Mouse (Mus musculus) lung, adult 18-20 months (tissue): ENCODE results near the gene Spocd1.

Experiments used
- DNase-seq, 2 experiments: peaks; one replicate each; pipeline ENCODE4 v3.0.0; 2022; ENCODE audit warnings: mixed read lengths in 2 of 2

Spocd1 gene

GRCm38 (mm10) chr4:129978227-129978626 is 49.2 kb downstream of the Spocd1 start:
- no peak for DNase-seq

DNA sequence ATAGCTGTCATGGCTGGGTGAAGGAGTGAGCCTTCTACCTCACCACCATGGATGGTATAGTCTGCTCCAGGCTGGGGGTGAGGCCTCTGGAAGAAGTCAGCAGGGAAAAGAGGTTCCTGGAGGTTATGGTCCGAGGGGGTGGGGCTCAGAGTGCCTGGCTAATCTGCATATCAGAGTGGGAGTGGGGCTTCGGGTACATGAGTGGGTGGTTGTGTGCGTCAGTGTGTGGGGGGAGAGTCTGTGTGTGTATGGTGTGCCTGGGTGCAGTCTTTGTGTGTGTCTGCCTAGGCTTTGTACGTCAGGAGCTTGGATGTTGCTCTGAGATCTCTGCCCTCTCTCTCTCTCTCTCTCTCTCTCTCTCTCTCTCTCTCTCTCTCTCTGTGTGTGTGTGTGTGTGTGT is 49.9 kb downstream of the Spocd1 start:
- DNase-seq, result no peak

DNA sequence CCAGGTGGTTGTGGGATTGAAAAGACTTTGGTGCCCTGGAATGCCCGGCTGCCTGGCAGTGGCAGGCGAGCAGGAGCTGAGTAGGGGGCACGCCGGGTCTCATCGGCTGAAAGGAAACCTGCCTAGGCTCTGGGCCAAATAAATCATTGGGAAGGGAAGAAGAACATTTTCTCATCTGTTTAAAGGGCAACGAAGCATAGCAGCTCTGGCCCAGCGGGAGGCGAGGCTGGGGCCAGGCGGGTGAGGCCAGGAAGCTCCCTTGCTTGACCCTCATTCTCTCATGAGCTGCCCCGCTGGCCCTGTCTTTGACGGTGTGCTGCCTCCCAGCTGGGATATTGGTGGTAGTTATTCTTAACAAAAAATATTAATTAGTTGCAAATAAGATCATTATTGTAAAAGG is 52.6 kb downstream of the Spocd1 start:
- no peak for DNase-seq

DNA sequence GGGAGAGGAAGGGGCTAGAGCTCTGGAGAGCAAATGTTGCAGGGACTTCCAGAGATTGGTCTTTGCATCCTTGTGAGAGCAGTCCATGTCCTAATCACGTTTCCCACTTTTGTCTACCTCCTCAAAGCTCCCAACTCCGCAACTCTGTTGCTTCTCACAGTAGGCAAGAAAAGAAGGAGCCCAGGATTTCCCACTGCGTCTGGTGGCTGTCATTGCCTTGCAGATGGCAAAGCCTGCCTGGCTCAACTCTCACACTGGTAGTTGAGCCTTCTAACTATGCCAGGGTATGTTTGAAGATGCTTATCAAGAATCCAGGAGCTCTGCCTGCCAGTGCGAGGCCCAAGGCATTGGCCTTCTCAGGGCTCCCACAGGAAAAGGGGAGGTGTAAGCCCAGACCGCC is 54.0 kb downstream of the Spocd1 start:
- DNase-seq, result no peak

DNA sequence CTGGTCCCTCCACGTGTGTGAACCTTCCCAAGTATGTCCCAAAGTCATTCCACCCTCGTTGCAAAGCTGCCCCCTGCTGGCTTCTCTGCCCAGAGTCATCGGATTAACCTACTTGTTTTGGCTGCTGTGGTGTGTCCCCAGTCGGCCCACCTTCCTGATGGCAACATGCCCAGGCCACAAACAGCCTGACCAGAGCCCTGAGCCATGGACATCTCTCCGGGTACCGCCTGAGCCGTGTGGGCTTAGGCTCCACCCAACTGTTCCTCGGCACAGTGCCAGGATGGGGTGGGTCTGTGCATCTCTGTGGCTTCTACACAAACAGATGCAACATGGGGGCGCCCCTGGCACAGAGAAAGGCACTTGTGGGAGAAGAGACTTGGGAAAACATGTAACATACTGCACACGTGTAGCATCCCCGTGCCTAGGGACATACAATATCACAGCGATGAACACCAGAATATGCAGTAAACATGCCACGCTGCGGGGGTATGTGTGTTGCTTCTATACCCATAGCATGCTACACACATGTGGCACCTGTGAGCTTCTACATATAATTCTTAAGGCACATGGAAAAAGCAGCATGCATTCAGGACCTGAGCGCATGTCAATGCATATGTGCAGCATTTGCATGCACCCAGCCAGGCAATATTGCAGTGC is 54.8 kb downstream of the Spocd1 start:
- DNase-seq, result peak; percentile 55 to 67

GRCm38 (mm10) chr4:129984421-129985061 is 55.5 kb downstream of the Spocd1 start, which contains the start of gene Adgrb2:
Adgrb2 (plus strand) TSS chr4:129984870.
- DNase-seq, result peak in 1 of 2 experiments; percentile 27

DNA sequence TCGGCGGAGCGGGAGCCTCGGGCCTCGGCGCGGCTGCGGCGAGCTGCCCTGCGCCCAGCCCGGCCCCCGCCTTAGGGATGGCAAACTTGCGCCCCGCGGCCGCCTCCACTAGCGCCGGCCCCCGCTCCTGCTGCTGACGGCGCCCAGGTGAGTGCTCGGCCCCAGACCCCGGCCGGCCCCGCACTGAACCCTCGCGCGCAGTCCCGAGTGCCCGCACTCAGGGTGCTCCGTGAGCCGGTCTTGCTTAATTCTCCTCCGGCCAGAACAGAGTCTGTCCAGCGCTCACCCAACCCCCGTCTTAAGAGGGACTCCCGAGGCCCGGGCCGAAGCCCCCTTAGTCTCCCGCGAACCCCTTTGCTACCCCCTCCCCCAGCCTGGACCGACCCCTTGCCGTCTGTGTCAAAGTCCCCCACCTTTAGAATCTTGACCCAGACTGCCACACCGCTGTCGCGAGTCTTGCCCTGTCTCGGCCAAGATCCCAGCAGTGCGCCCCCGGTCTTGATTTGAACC is 56.2 kb downstream of the Spocd1 start:
- DNase-seq, result no peak

- peak; percentile 27 to 40 for DNase-seq
Observed at GRCm38 (mm10) chr4:129985671-129986441, 56.8 kb downstream of the Spocd1 start.

DNA sequence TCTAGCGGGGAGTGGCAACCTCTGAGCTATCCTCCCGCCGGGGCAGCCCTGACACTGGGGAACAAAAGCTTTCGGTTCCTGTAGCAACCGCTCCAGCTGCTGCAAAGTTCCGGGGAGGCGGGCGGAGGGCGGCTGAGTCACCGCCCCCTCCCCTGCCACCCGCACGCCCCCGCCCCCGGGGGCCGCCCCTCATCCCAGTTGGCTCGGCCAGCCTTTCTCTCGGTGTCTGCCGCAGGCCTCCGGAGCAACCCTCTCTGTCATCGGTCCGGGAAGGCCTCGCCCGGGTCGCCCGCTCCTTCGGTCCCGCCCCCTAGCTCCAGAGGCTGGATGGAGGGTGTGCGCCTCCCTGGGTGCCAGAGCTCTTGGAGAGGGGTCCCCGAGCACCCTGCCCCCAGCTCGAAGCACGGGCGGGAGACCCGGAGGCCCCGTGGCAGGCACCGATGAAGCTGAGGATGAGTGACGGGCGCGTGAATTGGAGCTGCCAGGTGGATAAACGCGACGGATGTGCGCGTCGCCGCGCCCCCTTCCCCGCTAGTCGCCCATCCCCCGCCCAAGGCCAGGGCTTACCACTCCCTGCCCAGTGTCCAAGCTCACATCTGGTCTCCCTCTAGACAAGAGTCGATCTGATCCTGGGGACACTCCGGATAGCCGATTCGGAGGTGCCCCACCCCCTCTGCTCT is 58.9 kb downstream of the Spocd1 start:
- DNase-seq, result peak; percentile 36 to 43

DNA sequence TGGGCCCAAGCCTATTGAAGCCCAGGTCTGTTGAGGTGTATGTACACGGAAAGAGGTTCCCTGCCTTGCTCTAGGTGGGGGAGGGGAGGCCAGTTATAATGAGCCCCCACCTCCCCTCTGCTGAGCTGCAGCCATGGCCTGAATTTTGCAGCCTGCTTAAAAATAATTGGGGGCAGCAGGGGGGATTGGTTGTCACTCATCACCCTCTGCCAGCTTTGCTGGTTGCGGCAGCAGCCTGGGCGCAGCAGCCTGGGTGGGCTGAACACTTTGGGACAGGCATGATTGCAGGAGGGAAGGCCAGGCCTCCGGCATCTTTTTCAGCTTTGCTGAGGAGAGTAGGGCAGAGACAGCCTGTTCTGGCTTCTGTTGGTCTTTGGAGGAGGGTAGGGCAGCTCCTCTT is 60.9 kb downstream of the Spocd1 start:
- no peak for DNase-seq

- DNase-seq, result no peak
Observed at GRCm38 (mm10) chr4:129992720-129993119, 63.7 kb downstream of the Spocd1 start.

- no peak for DNase-seq
Observed at GRCm38 (mm10) chr4:129993213-129993612, 64.2 kb downstream of the Spocd1 start.

- DNase-seq, result no peak
Observed at GRCm38 (mm10) chr4:129993944-129994695, 65.1 kb downstream of the Spocd1 start.

DNA sequence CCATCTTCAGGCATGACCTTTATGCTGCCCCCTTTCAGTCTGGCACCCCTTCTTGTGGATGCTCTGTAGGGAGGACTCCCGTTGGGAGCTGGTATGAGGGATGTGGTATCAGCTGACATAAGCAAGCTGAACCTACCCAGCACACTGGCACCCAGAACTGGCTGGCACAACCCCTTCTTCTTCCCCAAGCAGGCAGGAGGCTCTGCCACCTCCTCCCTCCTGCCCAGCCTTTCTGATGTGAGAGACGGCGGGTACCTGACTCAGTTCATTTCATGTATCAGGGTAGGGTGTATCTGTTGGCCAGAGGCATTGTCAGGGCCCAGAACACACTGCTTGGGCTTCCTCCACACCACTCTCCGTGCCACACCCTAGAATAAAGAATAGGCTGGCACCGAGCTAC is 65.7 kb downstream of the Spocd1 start:
- no peak for DNase-seq

- no peak for DNase-seq
Observed at GRCm38 (mm10) chr4:129995255-129995654, 66.2 kb downstream of the Spocd1 start.

DNA sequence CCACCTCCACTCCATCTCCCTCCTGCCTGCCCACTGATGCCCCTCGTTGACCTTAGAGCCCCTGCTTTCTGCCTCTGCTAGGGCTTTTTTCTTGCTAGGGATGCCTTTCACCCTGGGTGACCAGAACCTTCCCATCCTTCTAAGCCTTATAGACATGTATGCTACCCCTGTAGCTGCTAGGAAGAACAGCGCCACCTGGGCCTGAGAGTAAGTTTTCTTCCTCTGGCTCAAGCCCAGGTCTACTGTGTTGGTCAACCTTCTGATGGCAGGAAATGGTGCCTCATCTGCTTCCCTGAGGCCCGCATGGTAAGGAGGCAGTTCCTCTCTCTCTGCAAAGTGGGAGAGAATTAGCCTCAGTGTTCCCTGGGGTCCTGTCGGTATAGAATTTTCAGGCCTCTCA is 67.0 kb downstream of the Spocd1 start:
- no peak for DNase-seq

- DNase-seq, result no peak
Observed at GRCm38 (mm10) chr4:129998124-129998523, 69.1 kb downstream of the Spocd1 start.

DNA sequence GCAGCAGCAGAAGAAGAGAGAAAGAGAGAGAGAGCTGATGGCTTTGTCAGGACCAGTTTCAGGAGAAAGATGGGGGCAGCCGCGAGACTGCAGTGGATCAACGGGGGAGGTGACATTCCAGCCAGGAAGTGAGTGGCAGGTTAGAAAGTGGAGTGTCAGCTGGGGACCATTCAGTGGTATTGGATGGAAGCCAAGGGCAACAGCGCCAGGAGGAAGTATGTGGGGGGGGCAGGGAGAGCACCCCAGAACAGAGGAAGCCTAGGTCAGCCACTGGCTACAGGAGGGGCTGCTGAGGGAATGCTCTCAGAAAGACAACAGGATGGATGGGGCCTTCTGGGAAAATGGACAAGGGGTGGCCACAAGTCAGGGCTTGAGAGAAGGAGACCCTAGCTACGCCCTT is 72.7 kb downstream of the Spocd1 start:
- DNase-seq, result no peak

DNA sequence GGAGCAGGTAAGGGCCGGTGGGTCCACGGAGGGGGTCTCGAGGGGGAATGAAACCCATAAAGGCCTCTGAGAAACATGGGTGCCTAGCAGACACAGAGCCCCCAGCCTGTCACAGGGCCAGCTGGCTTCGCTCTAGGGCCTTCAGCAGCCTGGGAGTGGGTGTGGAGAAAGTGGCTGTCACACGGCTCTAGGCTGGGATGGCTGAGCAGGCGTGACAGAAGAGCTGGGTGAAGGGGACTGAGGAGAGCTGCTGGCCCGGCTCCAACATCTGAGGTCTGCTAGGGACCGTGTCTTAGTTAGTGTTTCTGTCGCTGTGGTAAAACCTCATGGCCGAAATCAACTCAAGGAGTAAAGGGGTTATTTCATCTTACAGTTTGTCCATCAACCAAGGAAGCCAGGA is 73.1 kb downstream of the Spocd1 start:
- no peak for DNase-seq

- no peak for DNase-seq
Observed at GRCm38 (mm10) chr4:130005593-130005992, 76.5 kb downstream of the Spocd1 start.

- no peak for DNase-seq
Observed at GRCm38 (mm10) chr4:130006533-130006932, 77.5 kb downstream of the Spocd1 start.
